Mouse (Mus musculus) ES-E14 (cell line): ENCODE results near the gene Olfr524.

Experiments
- CHD2 ChIP-seq: IDR thresholded peaks from 2 replicates; pipeline ENCODE4 v1.6.1; 2014; ENCODE audit warnings: mild to moderate bottlenecking, low read depth, low read length, inconsistent platforms
- ZC3H11A ChIP-seq: IDR thresholded peaks from 2 replicates; pipeline ENCODE4 v1.6.1; 2012; ENCODE audit warnings: low read depth, mild to moderate bottlenecking, inconsistent platforms, low read length, borderline replicate concordance

GRCm38 (mm10) chr7:140186646-140187620 is 18.8 kb downstream of the Olfr524 start:
- peak; percentile 84 for TF ChIP-seq ZC3H11A
- TF ChIP-seq CHD2, result no peak
